Mouse (Mus musculus) inflammation-experienced regulatory T-cells, adult 6 months (primary cell): Measurements from ENCODE around the gene Nkd1. TPM values are rescaled to one million over a fixed set of nuclear protein-coding genes. Genes with fewer than 3 reads are reported as not detected.

ENCODE experiments used
- ATAC-seq: one replicate; pipeline ENCODE4 v1.8.0; 2017
- polyA plus RNA-seq, 3 experiments: library from polyadenylated mRNA; unstranded; fragments of 100-300 nt; shearing (Covaris generic); gene quantifications; one replicate each; pipeline ENCODE4 v1.2.1; 2017

Nkd1 gene
- polyA plus RNA-seq, 3 experiments from 2014 or later, result not detected

- ATAC-seq, result no peak
These were observed 56.5 kb downstream of the Nkd1 start for GRCm38 (mm10) chr8:88577666-88578065.

- no peak for ATAC-seq
These were observed 57.4 kb downstream of the Nkd1 start for GRCm38 (mm10) chr8:88578413-88579175.

DNA sequence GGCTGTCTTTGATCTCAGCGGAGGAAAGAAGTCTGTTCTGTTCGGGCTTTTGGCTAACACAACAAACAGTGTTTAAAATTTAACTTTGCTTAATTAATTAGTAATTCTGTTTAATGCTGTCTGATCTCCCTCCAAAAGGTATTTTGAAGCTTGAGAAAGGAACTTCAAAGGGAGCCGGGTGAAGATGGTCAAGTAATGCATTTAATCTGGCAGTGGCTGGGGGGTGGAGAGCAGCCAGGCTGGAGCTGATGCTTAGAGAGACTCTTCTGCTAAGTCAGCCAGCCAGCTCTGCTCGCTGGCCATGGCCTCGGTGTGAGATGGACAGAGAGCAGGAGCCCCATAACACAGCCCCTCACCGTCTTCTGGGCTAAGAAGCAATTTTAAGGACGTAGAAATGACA is 58.1 kb downstream of the Nkd1 start:
- no peak for ATAC-seq

DNA sequence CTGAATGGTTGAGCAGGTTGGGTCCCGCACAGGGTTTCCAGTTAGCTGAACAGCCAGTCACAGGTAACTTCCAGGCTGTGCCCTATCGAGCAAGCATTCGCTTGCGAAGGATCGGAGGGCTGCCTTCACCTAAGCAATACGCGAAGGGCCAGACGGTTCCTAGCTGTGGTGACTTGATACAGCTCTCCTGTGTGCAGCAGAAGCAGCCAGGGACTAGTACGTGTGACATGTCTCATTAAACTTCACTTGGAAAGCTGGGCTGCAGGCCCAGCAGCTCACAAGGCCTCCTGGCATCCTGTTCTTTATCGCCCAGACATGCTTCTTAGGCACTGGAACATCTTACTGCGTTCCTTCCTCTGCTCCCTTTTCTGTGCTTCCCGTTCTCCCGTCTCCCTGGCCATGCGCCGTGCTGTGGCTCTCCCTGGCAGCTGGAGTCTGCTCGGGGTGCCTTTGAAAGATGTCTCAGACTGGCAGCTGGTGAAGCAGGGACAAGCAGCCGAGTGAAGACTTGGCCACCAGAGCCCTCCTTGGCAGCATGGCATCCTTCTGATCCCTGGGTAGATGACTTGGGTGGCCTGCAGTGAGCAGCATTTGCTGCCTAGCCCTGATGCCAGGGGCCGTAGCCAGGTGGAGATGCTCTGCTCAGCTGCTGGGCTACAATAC is 58.6 kb downstream of the Nkd1 start:
- no peak for ATAC-seq

GRCm38 (mm10) chr8:88580785-88581184 is 59.6 kb downstream of the Nkd1 start:
- no peak for ATAC-seq

- no peak for ATAC-seq
These were observed 62.7 kb downstream of the Nkd1 start for GRCm38 (mm10) chr8:88583863-88584262.

DNA sequence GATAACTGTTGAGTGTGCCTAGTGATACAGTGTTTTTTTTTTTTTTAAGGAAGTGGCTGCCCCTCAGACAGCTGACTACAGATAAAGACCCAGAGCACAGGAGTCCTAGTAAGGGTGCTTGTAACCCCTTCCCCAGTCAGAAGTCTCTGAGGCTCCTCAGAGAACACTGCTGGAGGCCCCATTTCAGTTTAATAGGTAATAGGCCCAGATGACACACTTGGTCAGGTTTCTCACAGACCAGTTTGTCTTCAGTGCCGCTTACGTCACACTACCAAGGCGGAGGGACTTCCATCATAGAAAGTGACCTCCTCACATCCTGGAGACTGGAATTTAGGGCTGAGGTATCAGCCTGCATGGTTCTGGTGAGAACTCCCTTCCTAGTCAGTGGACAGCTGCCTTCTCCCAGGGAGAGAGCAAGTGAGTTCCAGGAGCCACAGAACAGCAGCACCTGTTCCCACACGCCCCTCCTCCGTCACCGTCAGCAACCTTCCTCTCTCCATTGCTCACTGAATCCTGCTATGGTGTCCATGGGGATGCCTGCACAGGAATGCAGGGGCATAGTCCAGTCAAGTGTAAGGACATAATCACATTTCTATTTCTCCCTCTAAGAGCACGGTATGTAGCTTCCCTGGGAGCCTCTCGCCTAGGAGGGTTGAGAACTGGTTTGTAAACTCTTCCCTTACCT is 67.2 kb downstream of the Nkd1 start:
- no peak for ATAC-seq

DNA sequence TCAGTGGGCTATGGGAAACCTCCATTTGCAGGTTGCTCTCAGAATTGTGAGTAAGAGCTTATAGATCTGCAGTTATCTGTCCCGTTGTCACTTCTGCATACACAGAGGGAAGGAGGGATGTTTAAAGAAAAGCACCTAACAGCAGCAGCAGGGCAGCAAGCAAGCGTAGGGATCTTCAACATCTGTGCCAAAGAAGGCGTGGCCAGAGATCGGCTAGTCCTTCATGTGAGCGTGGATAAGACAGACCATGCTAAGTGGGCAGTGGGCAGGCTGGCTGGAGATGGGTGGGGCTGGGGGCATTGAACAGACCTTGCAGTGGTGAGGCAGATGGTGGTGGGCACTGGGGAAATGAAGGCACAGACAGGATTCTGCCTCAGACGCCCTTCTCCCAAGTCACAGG is 69.1 kb downstream of the Nkd1 start:
- ATAC-seq, result no peak

GRCm38 (mm10) chr8:88593947-88594346 is 72.8 kb downstream of the Nkd1 start:
- ATAC-seq, result no peak

DNA sequence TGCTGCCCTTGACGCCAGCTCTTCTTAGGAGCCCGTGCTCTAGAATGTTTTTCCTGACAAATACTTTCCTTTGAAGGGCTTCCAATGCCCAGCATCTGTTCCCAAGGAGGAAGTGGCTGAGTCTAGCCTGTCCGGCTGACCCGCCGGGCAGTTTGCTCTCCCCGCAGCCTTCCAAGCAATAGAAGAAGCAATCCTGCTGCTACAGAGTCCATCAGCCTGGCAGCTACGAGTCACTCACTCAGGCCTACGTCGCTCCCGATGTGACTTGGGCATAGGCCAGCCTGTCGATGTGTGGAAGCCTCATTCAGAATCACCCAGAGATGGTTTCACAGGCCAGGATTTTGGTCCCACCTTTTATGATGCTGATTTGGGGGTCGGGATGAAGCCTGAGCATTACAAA is 74.9 kb downstream of the Nkd1 start:
- no peak for ATAC-seq

- ATAC-seq, result no peak
These were observed 77.4 kb downstream of the Nkd1 start for GRCm38 (mm10) chr8:88598578-88598977.

DNA sequence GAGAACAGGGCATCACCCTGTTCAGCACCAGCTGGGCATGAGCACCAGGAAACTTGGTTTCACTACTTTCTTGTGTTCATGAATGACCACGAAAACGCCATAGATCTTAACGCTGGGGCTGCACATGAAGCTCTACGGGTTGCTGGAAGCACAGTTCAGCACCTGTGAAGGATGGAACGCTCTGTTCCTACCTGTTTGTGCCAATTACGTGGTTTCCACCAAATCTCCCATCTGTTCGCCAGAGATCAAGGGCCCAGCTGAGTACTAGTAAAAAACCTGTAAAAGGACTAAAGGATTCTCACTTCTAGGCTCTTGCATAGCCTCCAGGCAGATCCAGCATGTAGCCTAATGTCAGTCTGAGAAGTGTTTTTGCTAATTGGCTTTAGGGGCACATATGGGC is 78.3 kb downstream of the Nkd1 start:
- no peak for ATAC-seq

GRCm38 (mm10) chr8:88603446-88603989 is 82.4 kb downstream of the Nkd1 start:
- peak; percentile 46 for ATAC-seq

DNA sequence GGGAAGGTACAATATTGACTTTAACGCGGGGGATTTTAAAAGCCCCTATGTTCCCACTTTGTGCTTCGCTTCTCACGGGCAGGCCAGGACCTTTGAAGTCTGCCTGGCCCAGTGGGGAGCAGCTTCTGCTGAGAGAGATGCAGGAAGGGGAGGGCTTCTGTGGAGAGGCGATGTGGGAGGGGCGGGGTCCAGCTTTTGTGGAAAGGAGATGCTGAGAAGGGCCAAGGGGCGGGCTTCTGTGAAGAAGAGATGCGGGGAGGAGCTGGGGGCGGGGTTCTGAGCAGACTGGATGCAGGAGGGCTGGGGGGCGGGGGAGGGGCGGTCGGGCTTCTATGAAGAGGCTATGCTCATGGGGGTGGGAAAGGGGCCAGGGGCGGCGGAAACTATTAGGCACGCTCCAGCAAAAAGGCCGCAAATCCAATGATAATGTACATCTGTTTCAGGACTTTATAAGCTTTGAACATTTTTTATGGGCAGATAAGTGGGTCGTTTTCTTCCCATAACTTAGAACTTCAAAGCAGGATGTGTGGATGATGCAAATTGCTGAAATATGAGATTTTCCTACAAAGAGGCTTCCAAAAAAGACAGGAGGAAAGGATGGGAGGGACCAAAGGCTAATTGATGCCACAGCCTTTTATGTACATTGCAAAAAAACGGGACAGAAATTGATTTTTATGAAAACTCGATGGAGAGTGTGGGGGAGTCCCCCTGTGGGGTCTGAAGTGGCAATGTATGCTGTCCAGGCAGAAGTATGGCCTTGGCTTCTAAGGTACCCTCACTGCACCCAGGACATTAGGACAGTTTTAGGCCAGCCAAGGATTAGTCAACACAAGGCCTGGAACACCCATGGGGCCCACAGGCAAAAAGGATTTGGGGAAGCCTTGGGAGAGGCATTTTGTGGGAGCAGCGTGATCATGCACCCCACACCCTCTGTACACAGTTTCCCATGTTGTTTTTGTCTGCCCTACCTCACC is 83.2 kb downstream of the Nkd1 start:
- ATAC-seq, result no peak

- no peak for ATAC-seq
These were observed 84.3 kb downstream of the Nkd1 start for GRCm38 (mm10) chr8:88605361-88606040.

- ATAC-seq, result no peak
These were observed 87.9 kb downstream of the Nkd1 start for GRCm38 (mm10) chr8:88609036-88609435.

- no peak for ATAC-seq
These were observed 89.1 kb downstream of the Nkd1 start for GRCm38 (mm10) chr8:88610271-88610670.

GRCm38 (mm10) chr8:88614981-88615380 is 93.8 kb downstream of the Nkd1 start:
- ATAC-seq, result no peak

GRCm38 (mm10) chr8:88618612-88619011 is 97.5 kb downstream of the Nkd1 start:
- ATAC-seq, result no peak

GRCm38 (mm10) chr8:88619513-88619912 is 98.4 kb downstream of the Nkd1 start:
- ATAC-seq, result no peak

- no peak for ATAC-seq
These were observed 99.8 kb downstream of the Nkd1 start for GRCm38 (mm10) chr8:88620931-88621330.

GRCm38 (mm10) chr8:88621408-88621807 is 100.3 kb downstream of the Nkd1 start:
- ATAC-seq, result peak; percentile 68
